Mouse (Mus musculus) embryonic facial prominence, embryonic 10.5 days (tissue): ENCODE results near the gene Phc1. TPM values are rescaled to one million over a fixed set of nuclear protein-coding genes. Genes with fewer than 3 reads are reported as not detected.

Experiments used
- DNase-seq: peaks from one replicate; pipeline ENCODE4 v3.0.0-alpha.2; 2017; ENCODE audit warnings: low spot score
- H3K27ac ChIP-seq: fragments of 300-500 bp; sonication (generic); replicated peaks from 2 replicates; pipeline ENCODE4 v1.5.1; 2016; ENCODE audit warnings: mild to moderate bottlenecking
- H3K27me3 ChIP-seq: fragments of 300-500 bp; sonication (generic); replicated peaks from 2 replicates; pipeline ENCODE4 v1.6.1; 2016; ENCODE audit warnings: low read depth, mild to moderate bottlenecking; ENCODE audit not compliant: poor library complexity, severe bottlenecking
- H3K36me3 ChIP-seq: fragments of 300-500 bp; sonication (generic); replicated peaks from 2 replicates; pipeline ENCODE4 v1.6.1; 2016; ENCODE audit warnings: mild to moderate bottlenecking, moderate library complexity
- H3K4me1 ChIP-seq: fragments of 300-500 bp; sonication (generic); 2 replicates; pipeline ENCODE4 v1.6.1; 2016
- H3K4me3 ChIP-seq: fragments of 300-500 bp; sonication (generic); 2 replicates; pipeline ENCODE4 v1.5.1; 2016; ENCODE audit warnings: mild to moderate bottlenecking, moderate library complexity
- H3K9me3 ChIP-seq: fragments of 300-500 bp; sonication (generic); 2 replicates; pipeline ENCODE4 v1.6.1; 2016; ENCODE audit warnings: mild to moderate bottlenecking
- WGBS: fragments of 180-500 bp; shearing (Covaris S2); methylation state at CpG from one replicate; pipeline ENCODE4 v1.1.7; 2016; 5-methylcytosine and 5-hydroxymethylcytosine counted together
- polyA plus RNA-seq: library from polyadenylated mRNA; unstranded; fragments of >200 nt; fragmentation: Nextera tagmentation; extraction: Ambion mirVana; gene quantifications from 2 replicates; pipeline ENCODE4 v1.2.1, GENCODE M21; 2016

Gene Phc1
- polyA plus RNA-seq, 1 experiment from 2014 or later = 29.5 TPM

GRCm38 (mm10) chr6:122325361-122325975 lies 14.9 kb downstream of the Phc1 start:
- Histone ChIP-seq H3K27ac (no peak overlapping the region), H3K4me3 (no peak overlapping the region), H3K9me3 (no peaks in the 10 kb centered on the region), H3K4me1 (no peaks in the 10 kb centered on the region), H3K27me3 (no peaks in the 10 kb centered on the region), H3K36me3 (peaks cover 99% of the 10 kb centered on the region)
- 91% methylated on average over 6 of the region's 6 CpGs for WGBS
- no peak for DNase-seq

GRCm38 (mm10) chr6:122318726-122319125 lies 21.6 kb downstream of the Phc1 start:
- Histone ChIP-seq H3K4me3 (no peak overlapping the region), H3K36me3 (peaks cover 99% of the 10 kb centered on the region), H3K27me3 (no peaks in the 10 kb centered on the region), H3K27ac (no peak overlapping the region), H3K4me1 (no peaks in the 10 kb centered on the region), H3K9me3 (no peaks in the 10 kb centered on the region)
- 97% methylated on average over 1 of the region's 1 CpGs for WGBS
- no peak for DNase-seq

- no peak for DNase-seq
- H3K9me3 ChIP-seq = no peaks in the 10 kb centered on the region
- peaks cover 19% of the 10 kb centered on the region for H3K4me1 ChIP-seq
- peaks cover 37% of the 10 kb centered on the region for H3K36me3 ChIP-seq
- no peak overlapping the region for H3K27ac ChIP-seq
- peak overlapping the region; percentile 85 for H3K4me3 ChIP-seq
- 70% methylated on average over 5 of the region's 5 CpGs for WGBS
- no peaks in the 10 kb centered on the region for H3K27me3 ChIP-seq
Observed at GRCm38 (mm10) chr6:122310187-122310820, 30.1 kb downstream of the Phc1 start.

- Histone ChIP-seq H3K36me3 (peaks cover 29% of the 10 kb centered on the region), H3K4me1 (peaks cover 19% of the 10 kb centered on the region), H3K9me3 (no peaks in the 10 kb centered on the region), H3K4me3 (peak overlapping the region; percentile 85), H3K27me3 (no peaks in the 10 kb centered on the region), H3K27ac (peak overlapping the region; percentile 87)
- WGBS = 15% methylated on average over 11 of the region's 11 CpGs
- DNase-seq = no peak
Observed at GRCm38 (mm10) chr6:122309446-122309960, 30.9 kb downstream of the Phc1 start.

DNA sequence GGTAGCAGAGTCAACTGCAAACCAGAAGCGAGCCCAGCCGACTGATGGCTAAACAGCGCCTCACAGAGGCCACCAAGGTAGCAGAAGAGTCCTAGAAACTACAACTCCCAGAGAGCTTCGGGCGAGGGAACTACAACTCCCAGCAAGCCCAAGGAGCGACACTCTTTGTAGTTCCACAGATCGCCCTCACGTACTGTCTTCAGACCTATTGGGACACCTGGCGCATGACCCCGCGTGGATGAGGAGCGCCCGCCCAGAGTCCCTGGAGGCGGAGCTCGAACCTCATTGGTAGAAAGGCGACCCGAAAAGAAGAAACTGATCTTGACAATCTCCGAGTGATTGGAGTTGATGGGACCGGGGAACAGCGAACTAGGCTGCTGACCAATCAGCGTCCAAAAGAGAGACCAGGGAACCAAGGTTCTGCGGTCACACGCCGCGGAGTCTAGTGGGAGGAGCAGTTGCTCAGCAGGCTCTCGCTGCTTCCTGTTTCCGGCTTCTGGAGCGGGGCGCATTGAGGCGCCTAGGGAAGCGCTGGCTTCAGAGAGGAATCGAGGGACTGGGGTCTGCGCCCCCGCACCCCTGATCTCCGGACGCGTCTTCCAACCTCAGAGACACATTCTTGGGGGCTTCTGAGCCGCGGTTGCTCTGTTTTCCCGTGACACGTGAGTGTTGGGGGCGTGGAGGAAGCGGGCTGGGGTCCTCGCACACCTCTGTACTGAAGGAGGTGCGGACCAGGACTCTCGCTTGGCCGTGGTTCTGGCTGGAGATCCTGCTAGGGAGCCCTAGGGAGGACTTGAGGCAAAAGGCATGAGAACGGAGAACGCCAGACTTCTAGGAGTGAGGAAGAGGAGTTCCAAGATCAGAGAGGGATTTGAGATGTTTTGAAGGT lies 31.6 kb downstream of the Phc1 start, which contains the start of gene M6pr:
Gene M6pr, plus strand, starts transcription at position 216 of the 889 bp plus-strand sequence.
- under 1% methylated on average over 49 of the region's 49 CpGs for WGBS
- peak within 1 kb of the TSS; percentile 85 for H3K4me3 ChIP-seq
- H3K27me3 ChIP-seq = no peaks in the 10 kb centered on the region
- peak within 1 kb of the TSS; percentile 87 for H3K27ac ChIP-seq
- peaks cover 22% of the 10 kb centered on the region for H3K36me3 ChIP-seq
- peak; percentile 96 for DNase-seq
- H3K9me3 ChIP-seq = no peaks in the 10 kb centered on the region
- H3K4me1 ChIP-seq = peaks cover 19% of the 10 kb centered on the region

- Histone ChIP-seq H3K27me3 (no peaks in the 10 kb centered on the region), H3K36me3 (peaks cover 15% of the 10 kb centered on the region), H3K4me3 (peak overlapping the region; percentile 85; the same call in 1 of the 2 replicates), H3K9me3 (no peaks in the 10 kb centered on the region), H3K27ac (peak overlapping the region; percentile 87), H3K4me1 (peaks cover 19% of the 10 kb centered on the region)
- 74% methylated on average over 6 of the region's 6 CpGs for WGBS
- no peak for DNase-seq
Observed at GRCm38 (mm10) chr6:122308136-122308504, 32.2 kb downstream of the Phc1 start.

DNA sequence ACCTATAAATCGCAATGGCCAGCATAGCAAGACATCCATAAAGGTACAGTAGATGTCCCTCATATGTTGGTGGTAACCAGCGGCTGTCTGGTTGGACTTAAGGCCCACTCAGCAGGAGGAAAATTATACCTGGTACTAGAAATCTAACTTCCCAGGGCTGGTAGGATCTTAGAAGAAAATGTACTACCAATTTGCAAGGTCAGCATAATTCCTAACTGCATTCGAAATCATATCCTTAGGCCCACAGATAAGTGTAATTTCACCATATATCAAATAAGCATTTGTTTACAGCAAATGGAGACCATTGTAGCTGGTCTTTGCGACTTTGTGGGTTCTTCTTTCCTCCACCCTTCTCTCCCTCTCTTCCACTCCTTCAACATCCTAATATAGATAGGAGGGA lies 33.7 kb downstream of the Phc1 start:
- peaks cover 19% of the 10 kb centered on the region for H3K4me1 ChIP-seq
- no peak overlapping the region for H3K27ac ChIP-seq
- H3K27me3 ChIP-seq = no peaks in the 10 kb centered on the region
- peaks cover 1% of the 10 kb centered on the region; the same call in 1 of the 2 replicates for H3K36me3 ChIP-seq
- H3K4me3 ChIP-seq = no peak overlapping the region
- no peak for DNase-seq
- whole genome bisulfite sequencing = 89% methylated on average over 4 of the region's 4 CpGs
- no peaks in the 10 kb centered on the region for H3K9me3 ChIP-seq

- H3K9me3 ChIP-seq = no peaks in the 10 kb centered on the region
- H3K4me3 ChIP-seq = no peak overlapping the region
- DNase-seq = no peak
- H3K27ac ChIP-seq = no peak overlapping the region
- peaks cover 7% of the 10 kb centered on the region for H3K4me1 ChIP-seq
- H3K36me3 ChIP-seq = no peaks in the 10 kb centered on the region
- no peaks in the 10 kb centered on the region for H3K27me3 ChIP-seq
- WGBS = 86% methylated on average over 12 of the region's 12 CpGs
Observed at GRCm38 (mm10) chr6:122304790-122305555, 35.4 kb downstream of the Phc1 start.

DNA sequence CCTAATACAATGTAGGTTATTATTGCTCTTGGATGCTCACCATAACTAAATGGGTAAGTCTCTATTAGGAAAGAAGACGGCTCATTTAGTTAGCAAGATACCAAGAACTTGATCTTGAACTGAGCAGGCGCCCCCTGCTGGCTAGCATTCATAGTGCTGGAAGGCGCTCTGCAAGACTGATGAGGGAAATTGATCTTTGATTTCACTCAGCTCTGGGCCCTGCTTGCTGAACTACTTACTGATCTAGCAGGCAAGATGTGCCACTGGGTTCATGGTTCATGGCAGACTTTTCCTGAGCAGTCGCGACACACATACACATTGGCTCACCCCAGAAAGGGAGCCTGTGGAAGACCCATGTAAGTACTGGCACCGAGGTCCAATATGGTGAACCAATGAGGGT lies 36.0 kb downstream of the Phc1 start:
- H3K9me3 ChIP-seq = no peaks in the 10 kb centered on the region
- no peak overlapping the region for H3K4me3 ChIP-seq
- WGBS = 34% methylated on average over 6 of the region's 6 CpGs
- no peak overlapping the region for H3K27ac ChIP-seq
- no peaks in the 10 kb centered on the region for H3K36me3 ChIP-seq
- DNase-seq = peak; percentile 86
- H3K27me3 ChIP-seq = no peaks in the 10 kb centered on the region
- H3K4me1 ChIP-seq = peaks cover 6% of the 10 kb centered on the region

DNA sequence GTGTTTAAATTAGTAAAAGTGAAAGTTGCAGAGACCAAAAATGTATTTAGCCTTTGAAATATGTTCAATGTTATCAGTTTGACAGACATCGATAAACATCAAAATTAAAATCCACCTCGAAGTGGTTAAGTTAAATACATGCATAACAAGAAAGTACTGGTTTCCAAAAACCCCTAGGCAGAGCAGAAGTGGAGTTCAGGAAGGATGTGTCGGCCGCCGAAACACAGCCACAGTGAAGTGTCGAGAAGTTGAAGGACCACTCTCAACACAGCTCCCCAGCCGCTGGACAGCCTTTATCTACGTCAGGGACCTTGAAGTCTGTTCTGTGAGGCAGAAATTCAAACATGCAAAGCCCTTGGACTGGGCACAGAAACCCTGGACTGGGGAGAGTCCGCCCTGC lies 36.8 kb downstream of the Phc1 start:
- H3K27ac ChIP-seq = 0 out of 2 replicates have a peak overlapping the region, but pooled peaks have one; percentile 19
- peaks cover 5% of the 10 kb centered on the region; the same call in 1 of the 2 replicates for H3K4me1 ChIP-seq
- DNase-seq = no peak
- WGBS = 85% methylated on average over 9 of the region's 9 CpGs
- no peaks in the 10 kb centered on the region for H3K27me3 ChIP-seq
- no peaks in the 10 kb centered on the region for H3K9me3 ChIP-seq
- H3K36me3 ChIP-seq = no peaks in the 10 kb centered on the region
- no peak overlapping the region for H3K4me3 ChIP-seq

- no peak overlapping the region for H3K4me3 ChIP-seq
- DNase-seq = no peak
- H3K27ac ChIP-seq = no peak overlapping the region
- 82% methylated on average over 4 of the region's 4 CpGs for WGBS
- H3K4me1 ChIP-seq = peaks cover 12% of the 10 kb centered on the region
- no peaks in the 10 kb centered on the region for H3K36me3 ChIP-seq
- H3K9me3 ChIP-seq = no peaks in the 10 kb centered on the region
- no peaks in the 10 kb centered on the region for H3K27me3 ChIP-seq
Observed at GRCm38 (mm10) chr6:122302661-122303060, 37.7 kb downstream of the Phc1 start.

DNA sequence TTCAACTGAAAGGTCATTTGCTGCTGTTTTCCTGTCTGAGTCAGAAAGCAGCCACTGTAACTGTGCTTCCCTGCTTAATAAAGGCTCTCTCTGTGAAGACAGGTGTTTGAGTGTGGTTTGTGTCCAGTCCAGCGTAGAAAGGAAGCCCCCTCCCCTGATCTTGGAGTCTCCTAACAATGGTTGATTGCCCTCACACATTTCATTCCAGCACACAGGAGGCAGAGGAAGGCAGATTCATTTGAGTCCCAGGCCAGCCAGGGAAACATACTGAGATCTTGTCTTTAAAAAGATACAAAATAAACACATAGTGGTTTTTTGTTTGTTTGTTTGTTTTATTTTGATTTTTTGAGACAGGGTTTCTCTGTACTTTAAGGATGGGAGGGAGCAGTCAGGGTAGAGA lies 38.2 kb downstream of the Phc1 start:
- Histone ChIP-seq H3K4me3 (no peak overlapping the region), H3K27me3 (no peaks in the 10 kb centered on the region), H3K36me3 (no peaks in the 10 kb centered on the region), H3K4me1 (peaks cover 14% of the 10 kb centered on the region), H3K27ac (no peak overlapping the region), H3K9me3 (no peaks in the 10 kb centered on the region)
- 57% methylated on average over 1 of the region's 1 CpGs for WGBS
- no peak for DNase-seq
